Mouse (Mus musculus) ES-E14 (cell line): ENCODE measurements at regions not wholly inside any gene's neighbourhood (a gene's known extent, or its start where the extent isn't known, plus 50 kb on each side); places are given as distances from the start of the nearest gene placed in this dataset.

ENCODE experiments used
- CHD2 ChIP-seq: IDR thresholded peaks from 2 replicates; pipeline ENCODE4 v1.6.1; 2014; ENCODE audit warnings: mild to moderate bottlenecking, low read depth, low read length, inconsistent platforms
- HCFC1 ChIP-seq: IDR thresholded peaks from 2 replicates; pipeline ENCODE4 v1.6.1; 2012; ENCODE audit warnings: low read length, inconsistent platforms, borderline replicate concordance; ENCODE audit not compliant: insufficient read depth
- ZC3H11A ChIP-seq: IDR thresholded peaks from 2 replicates; pipeline ENCODE4 v1.6.1; 2012; ENCODE audit warnings: low read depth, mild to moderate bottlenecking, inconsistent platforms, low read length, borderline replicate concordance
- ZNF384 ChIP-seq: IDR thresholded peaks from 2 replicates; pipeline ENCODE4 v1.6.1; 2012; ENCODE audit warnings: low read depth, low read length, inconsistent platforms

DNA sequence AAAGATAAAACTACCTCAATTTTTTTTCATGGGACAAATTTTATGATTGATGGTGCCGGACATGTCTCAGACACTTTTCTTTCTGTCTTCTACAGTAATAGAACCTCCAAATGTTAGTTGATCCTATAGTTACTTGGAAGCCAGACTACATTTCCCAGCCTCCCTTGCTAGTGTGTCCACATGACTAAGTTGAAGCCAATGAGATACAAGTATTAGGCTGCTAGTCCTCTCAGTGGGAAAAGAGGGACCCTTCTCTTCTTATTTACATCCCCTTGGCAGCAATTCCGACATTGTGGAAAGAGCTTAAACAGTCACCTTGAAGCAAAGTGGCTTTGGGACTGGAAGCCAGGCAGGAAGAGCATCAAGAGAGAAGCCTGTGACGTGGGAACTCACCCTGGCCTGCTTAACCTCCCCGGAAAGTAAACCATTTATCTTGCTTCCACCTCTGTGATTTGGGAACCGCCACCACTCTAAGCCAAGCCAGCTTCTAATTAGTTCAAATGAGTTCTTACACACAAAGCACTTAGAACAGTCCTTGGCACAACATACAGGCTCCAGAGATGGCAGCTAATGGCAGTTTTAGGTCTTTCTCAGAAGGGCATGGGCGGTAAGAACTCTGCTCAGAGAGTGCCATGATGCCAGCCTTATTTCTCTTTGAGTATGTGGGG is 241.4 kb upstream of the Gm4791 start:
- TF ChIP-seq HCFC1: peak; percentile 77
- TF ChIP-seq CHD2: no peak
- no peak for TF ChIP-seq ZC3H11A
- no peak for TF ChIP-seq ZNF384
